10 mouse cellular contexts compared by ENCODE assay signal in the genomic region with DNA sequence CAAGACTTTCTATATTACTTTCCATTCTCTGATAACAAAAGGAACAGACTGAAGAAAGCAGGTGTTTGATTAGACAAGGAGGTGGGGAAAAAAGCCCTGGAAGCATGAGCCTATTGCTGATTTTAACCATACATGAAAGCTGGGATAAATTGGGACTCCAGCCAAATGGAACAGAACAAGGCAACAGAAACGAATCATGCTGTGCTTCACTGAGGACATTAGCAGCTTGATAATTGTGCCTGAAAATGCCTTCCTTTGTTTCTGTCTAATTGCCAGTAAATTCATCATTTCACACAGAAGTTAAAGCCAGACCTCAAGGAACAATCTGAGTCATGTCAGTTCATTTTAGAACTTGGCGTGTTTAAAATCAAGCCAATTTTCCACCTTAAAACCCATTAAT.
DNase-seq lines count a peak whose midpoint lies in the region; ATAC-seq lines count a peak whose summit lies in the region.
"Had no signal": no experiment of that assay in that cellular context is flagged by ENCODE, and none has a peak within 500 bp of the region (broad histone marks: within the 10 kb centered on the region; RNA-seq: fewer than 3 reads in every experiment).

No protein-coding gene starts in this region.

- ATAC-seq in forebrain, embryonic 14.5 days = peak; percentile 84

- H3K4me1 ChIP-seq in forebrain, embryonic 14.5 days (ENCODE audit: control insufficient read depth, insufficient read depth, low read length) = no peaks in the 10 kb centered on the region
- H3K4me1 ChIP-seq: liver, embryonic 13.5 days had no signal

- H3K9me3 ChIP-seq in forebrain, embryonic 14.5 days (replicated peaks; ENCODE audit: control insufficient read depth, low read length) = no peaks in the 10 kb centered on the region
- H3K9me3 ChIP-seq: liver, embryonic 13.5 days had no signal

- H3K27ac ChIP-seq in forebrain, embryonic 14.5 days (ENCODE audit: low read depth, low read length) = no peak overlapping the region
- H3K27ac ChIP-seq: liver, embryonic 13.5 days had no signal

- 13% methylated on average over 2 of the region's 2 CpGs for WGBS in forebrain, embryonic 14.5 days

- no peak overlapping the region for H3K9ac ChIP-seq in forebrain, embryonic 14.5 days (ENCODE audit: low read length)
- H3K9ac ChIP-seq: liver, embryonic 13.5 days had no signal

- H3K4me2 ChIP-seq in forebrain, embryonic 14.5 days (ENCODE audit: low read length) = no peak overlapping the region
- H3K4me2 ChIP-seq: liver, embryonic 13.5 days had no signal

- H3K4me3 ChIP-seq in forebrain, embryonic 14.5 days (ENCODE audit: low read depth, low read length) = no peak overlapping the region
- H3K4me3 ChIP-seq: liver, embryonic 13.5 days had no signal

- no peaks in the 10 kb centered on the region for H3K36me3 ChIP-seq in forebrain, embryonic 14.5 days (ENCODE audit: control insufficient read depth, insufficient read depth, low read length)
- H3K36me3 ChIP-seq: liver, embryonic 13.5 days had no signal

- H3K27me3 ChIP-seq in forebrain, embryonic 14.5 days (replicated peaks; ENCODE audit: control insufficient read depth, insufficient read depth, low read length) = no peaks in the 10 kb centered on the region
- H3K27me3 ChIP-seq: liver, embryonic 13.5 days had no signal

- DNase-seq in layer of hippocampus, adult 11-12 months (ENCODE audit: low spot score) = peak; percentile 37
- no peak for DNase-seq in layer of hippocampus, postnatal 25 days (ENCODE audit: extremely low spot score in 1 of 2, low spot score in 1 of 2)
- DNase-seq in brain, embryonic 18.5 days (ENCODE audit: low read depth, low spot score) = peak; percentile 45
- peak; percentile 88 for DNase-seq in forebrain, embryonic 14.5 days (ENCODE audit: low spot score)
- DNase-seq in layer of hippocampus, postnatal 36 days = peak; percentile 10 to 12
- no peak for DNase-seq in embryo, embryonic 10 days (ENCODE audit: low spot score)
- no peak for DNase-seq in lung, postnatal 14 days
- DNase-seq in thymus, postnatal 10 days (ENCODE audit: low spot score in 2 of 2) = no peak
- DNase-seq: gastrocnemius, postnatal 10 days; liver, embryonic 13.5 days had no signal

Comparison
In these comparisons a context has a peak if more than half of its experiments do, and no peak if none do; other contexts are left out.
1. DNase-seq: peak in layer of hippocampus, adult 11-12 months (single experiment), brain, embryonic 18.5 days (single experiment), forebrain, embryonic 14.5 days (single experiment) and layer of hippocampus, postnatal 36 days (2 of 2); none in layer of hippocampus, postnatal 25 days (0 of 2), embryo, embryonic 10 days (single experiment), lung, postnatal 14 days (single experiment) and thymus, postnatal 10 days (0 of 2).